Mouse (Mus musculus) limb, embryonic 10.5 days (tissue): ENCODE results near the gene Gm813. TPM values are rescaled to one million over a fixed set of nuclear protein-coding genes. Genes with fewer than 3 reads are reported as not detected.
"Not testable (repeated sequence)": the region's sequence is repeated elsewhere in the genome, so short reads cannot be mapped to it uniquely, and the experiment has no call there.

Source experiments
- DNase-seq: peaks from one replicate; pipeline ENCODE4 v3.0.0-alpha.2; 2017; ENCODE audit warnings: low spot score
- H3K27ac ChIP-seq: fragments of 300-500 bp; sonication (generic); 2 replicates; pipeline ENCODE4 v1.5.1; 2016; ENCODE audit warnings: mild to moderate bottlenecking
- H3K27me3 ChIP-seq: fragments of 300-500 bp; sonication (generic); 2 replicates; pipeline ENCODE4 v1.6.1; 2016; ENCODE audit warnings: low read depth, mild to moderate bottlenecking; ENCODE audit not compliant: poor library complexity, severe bottlenecking
- H3K36me3 ChIP-seq: fragments of 300-500 bp; sonication (generic); 2 replicates; pipeline ENCODE4 v1.6.1; 2016; ENCODE audit warnings: mild to moderate bottlenecking, moderate library complexity
- H3K4me1 ChIP-seq: fragments of 300-500 bp; sonication (generic); 2 replicates; pipeline ENCODE4 v1.6.1; 2016
- H3K4me3 ChIP-seq: fragments of 300-500 bp; sonication (generic); 2 replicates; pipeline ENCODE4 v1.5.1; 2016; ENCODE audit warnings: mild to moderate bottlenecking, moderate library complexity
- H3K9me3 ChIP-seq: fragments of 300-500 bp; sonication (generic); replicated peaks from 2 replicates; pipeline ENCODE4 v1.6.1; 2016; ENCODE audit warnings: mild to moderate bottlenecking
- WGBS: fragments of 180-500 bp; shearing (Covaris S2); methylation state at CpG from one replicate; pipeline ENCODE4 v1.1.7; 2016; 5-methylcytosine and 5-hydroxymethylcytosine counted together
- polyA plus RNA-seq: library from polyadenylated mRNA; unstranded; fragments of >200 nt; fragmentation: Nextera tagmentation; extraction: Ambion mirVana; gene quantifications from 2 replicates; pipeline ENCODE4 v1.2.1, GENCODE M21; 2016

Gene Gm813
- polyA plus RNA-seq: not detected in 2 replicates

DNA sequence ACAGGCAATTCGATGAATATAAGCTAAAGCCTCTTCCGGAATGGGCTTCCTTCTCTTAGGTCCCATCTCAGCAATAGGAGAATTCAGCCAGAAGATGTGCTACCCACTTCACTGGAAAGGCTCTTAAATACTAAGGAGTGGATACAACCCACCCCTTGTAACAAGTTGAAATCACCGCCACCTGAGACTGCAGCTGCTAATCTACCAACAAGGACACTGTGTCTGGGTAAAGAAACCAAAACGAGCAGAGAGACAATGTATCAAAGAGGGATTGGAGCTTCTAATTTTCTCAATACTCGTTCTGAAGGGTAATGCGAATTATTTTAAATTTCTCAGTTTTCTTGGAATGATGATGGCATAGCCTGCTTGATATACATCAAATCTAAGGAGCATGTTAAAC lies at the start of gene Gm813:
Gm813 (minus strand) TSS at position 101 of the 400 bp plus-strand sequence.
- Histone ChIP-seq H3K9me3 (no peaks in the 10 kb centered on the region), H3K27me3 (no peaks in the 10 kb centered on the region), H3K4me3 (no peak within 1 kb of the TSS), H3K4me1 (no peaks in the 10 kb centered on the region), H3K36me3 (no peaks in the 10 kb centered on the region), H3K27ac (no peak within 1 kb of the TSS)
- DNase-seq: no peak
- WGBS: 89% methylated on average over 6 of the region's 6 CpGs

DNA sequence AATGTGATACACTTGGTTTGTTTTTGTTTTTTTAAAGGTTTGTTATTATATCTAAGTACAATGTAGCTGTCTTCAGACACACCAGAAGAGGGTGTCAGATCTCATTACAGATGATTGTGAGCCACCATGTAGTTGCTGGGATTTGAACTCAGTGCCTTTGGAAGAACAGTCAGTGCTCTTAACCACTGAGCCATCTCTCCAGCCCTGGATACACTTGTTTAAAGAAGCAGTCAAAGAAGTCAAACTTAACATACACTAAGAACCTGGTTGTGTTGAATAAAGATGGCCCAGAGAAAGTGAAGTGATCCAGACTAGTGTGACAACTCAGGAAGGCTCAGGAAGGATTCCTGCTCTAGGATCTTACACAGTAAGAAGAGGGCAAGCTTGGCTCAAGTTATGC lies 48.4 kb upstream of the Gm813 start:
- H3K36me3 ChIP-seq, H3K9me3 ChIP-seq, H3K27me3 ChIP-seq, H3K4me3 ChIP-seq, H3K4me1 ChIP-seq, H3K27ac ChIP-seq, DNase-seq: not testable (repeated sequence)

DNA sequence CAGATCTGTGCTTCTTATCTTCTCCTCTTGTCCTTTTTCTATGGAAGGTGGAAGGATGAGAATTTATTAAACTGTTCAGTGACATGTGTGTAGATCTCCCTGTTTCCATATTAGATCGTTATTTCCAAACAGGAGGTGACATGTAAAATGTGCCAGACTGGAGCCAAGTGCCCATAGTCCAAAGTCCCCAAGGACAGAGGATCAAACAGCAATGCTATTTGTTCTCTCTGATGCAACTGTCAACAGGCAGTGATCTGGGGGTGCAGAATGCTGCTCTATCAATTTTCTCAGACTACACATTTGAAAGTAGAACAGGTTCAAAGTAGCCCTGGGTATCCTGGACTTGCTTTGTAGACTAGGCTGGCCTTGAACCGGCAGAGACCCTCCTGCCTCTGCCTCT lies 47.0 kb upstream of the Gm813 start:
- peak; percentile 11 for DNase-seq
- Histone ChIP-seq H3K4me3 (no peak overlapping the region), H3K36me3 (no peaks in the 10 kb centered on the region), H3K27ac (no peak overlapping the region), H3K9me3 (no peaks in the 10 kb centered on the region), H3K4me1 (no peaks in the 10 kb centered on the region), H3K27me3 (no peaks in the 10 kb centered on the region)
- WGBS: 88% methylated on average over 2 of the region's 2 CpGs

DNA sequence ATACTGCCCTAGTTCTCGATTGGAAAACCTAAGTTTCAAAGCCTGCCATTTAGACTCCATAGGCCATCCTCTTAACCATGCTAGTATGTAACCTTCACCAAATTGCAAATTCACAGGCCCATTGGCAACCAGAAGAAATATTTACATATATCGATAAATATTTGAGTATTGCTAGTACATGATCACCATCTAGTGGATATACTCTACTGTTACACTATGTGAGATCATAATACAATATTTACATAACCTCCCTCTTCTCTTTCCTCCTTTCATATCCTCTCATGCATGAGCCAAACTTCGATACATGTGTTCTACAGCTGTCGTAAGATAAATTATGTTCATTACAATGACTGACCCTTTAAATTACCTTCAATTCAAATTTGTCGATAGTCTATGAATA lies 46.2 kb upstream of the Gm813 start:
- H3K4me3 ChIP-seq: no peak overlapping the region
- 87% methylated on average over 5 of the region's 5 CpGs for WGBS
- no peaks in the 10 kb centered on the region for H3K9me3 ChIP-seq
- no peaks in the 10 kb centered on the region for H3K4me1 ChIP-seq
- H3K27me3 ChIP-seq: no peaks in the 10 kb centered on the region
- DNase-seq: no peak
- H3K36me3 ChIP-seq: no peaks in the 10 kb centered on the region
- no peak overlapping the region for H3K27ac ChIP-seq

DNA sequence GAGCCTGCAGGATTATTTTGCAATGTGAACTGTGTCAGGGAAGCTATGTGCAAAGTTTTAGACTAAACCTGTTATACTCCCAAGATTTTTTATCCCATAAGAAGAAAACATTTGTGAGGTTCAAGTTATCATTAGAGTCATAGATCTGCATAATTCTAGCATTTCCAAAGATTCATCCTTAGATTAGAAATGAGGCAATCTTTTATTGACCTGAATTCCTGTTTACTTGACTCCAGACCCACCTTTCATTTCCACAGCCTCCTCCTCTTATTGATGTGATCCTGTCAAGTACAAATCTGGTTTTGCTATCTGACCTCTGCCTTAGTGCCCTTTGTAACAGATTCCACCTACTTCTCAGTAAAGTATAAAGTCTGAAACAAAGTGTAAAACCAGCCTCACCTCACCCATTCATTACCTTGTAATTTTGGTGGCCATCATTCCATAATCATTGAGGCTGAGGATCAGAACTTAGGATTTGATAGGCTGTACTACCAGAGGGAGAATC lies 45.6 kb upstream of the Gm813 start:
- H3K4me1 ChIP-seq: no peaks in the 10 kb centered on the region
- H3K9me3 ChIP-seq: no peaks in the 10 kb centered on the region
- H3K36me3 ChIP-seq: no peaks in the 10 kb centered on the region
- no peaks in the 10 kb centered on the region for H3K27me3 ChIP-seq
- no peak overlapping the region for H3K4me3 ChIP-seq
- no peak for DNase-seq
- H3K27ac ChIP-seq: no peak overlapping the region

DNA sequence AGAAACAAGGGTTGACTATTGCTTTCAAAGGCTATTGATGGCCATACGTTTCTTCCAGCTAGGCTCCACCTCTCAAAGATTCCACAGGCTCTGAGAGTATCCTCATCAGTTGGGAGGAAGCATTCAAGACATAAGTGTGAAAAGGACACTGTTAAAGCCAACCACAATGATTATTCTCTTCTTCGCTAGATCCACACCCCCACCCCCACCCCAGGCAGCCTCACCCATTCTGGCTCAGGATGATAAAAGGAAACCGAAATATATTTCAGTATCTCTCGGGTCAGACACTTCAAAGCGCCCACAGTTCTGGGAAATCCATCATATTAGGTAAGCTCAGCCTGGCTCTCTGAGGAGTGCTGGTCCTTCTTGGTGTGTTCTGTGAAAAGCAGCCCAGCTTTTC lies 45.0 kb upstream of the Gm813 start:
- H3K4me1 ChIP-seq: no peaks in the 10 kb centered on the region
- WGBS: 79% methylated on average over 5 of the region's 5 CpGs
- H3K27me3 ChIP-seq: no peaks in the 10 kb centered on the region
- H3K4me3 ChIP-seq: no peak overlapping the region
- H3K36me3 ChIP-seq: no peaks in the 10 kb centered on the region
- no peaks in the 10 kb centered on the region for H3K9me3 ChIP-seq
- H3K27ac ChIP-seq: no peak overlapping the region
- DNase-seq: peak; percentile 21

DNA sequence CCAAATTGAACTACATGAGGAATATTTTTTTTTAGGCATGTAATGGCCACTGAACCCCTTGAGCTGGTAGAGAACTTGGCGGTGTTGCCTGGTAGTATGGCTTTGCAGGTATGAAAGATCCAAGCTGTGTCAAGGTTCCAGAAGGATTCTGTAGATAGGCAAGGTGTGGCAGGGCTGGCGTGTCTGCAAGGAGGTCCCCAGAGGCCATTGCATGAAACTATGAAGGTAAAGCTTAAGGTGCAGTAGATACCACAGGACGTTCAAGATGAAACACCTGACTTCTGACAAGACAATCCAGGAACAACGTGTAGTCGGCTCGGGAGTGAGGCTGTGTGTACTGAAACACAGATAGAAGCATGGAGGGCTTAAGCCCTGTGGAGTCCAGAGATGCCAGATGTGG lies 41.9 kb upstream of the Gm813 start:
- 90% methylated on average over 6 of the region's 6 CpGs for WGBS
- Histone ChIP-seq H3K4me1 (no peaks in the 10 kb centered on the region), H3K36me3 (no peaks in the 10 kb centered on the region), H3K27me3 (no peaks in the 10 kb centered on the region), H3K9me3 (no peaks in the 10 kb centered on the region), H3K4me3 (no peak overlapping the region), H3K27ac (no peak overlapping the region)
- DNase-seq: peak; percentile 19

DNA sequence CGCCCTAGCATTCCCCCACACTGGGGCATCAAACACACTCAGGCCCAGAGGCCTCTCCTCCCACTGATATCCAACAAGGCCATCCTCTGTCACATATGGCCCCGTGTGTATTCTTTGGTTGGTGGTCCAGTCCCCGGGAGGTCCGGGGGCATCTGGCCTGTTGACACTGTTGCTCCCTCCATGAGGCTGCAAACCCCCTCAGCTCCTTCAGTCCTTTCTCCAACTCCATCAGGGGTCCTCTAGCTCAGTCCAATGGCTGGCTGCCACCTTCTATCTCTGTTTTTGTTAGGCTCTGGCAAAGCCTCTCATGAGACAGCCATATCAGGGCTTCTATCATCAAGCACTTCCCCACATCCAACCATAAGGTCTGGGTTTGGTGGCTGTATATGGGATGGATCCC lies 39.7 kb upstream of the Gm813 start:
- no peaks in the 10 kb centered on the region for H3K36me3 ChIP-seq
- DNase-seq: peak; percentile 20
- no peak overlapping the region for H3K27ac ChIP-seq
- H3K27me3 ChIP-seq: no peaks in the 10 kb centered on the region
- no peaks in the 10 kb centered on the region for H3K9me3 ChIP-seq
- no peaks in the 10 kb centered on the region for H3K4me1 ChIP-seq
- H3K4me3 ChIP-seq: no peak overlapping the region
- WGBS: 93% methylated on average over 4 of the region's 4 CpGs

DNA sequence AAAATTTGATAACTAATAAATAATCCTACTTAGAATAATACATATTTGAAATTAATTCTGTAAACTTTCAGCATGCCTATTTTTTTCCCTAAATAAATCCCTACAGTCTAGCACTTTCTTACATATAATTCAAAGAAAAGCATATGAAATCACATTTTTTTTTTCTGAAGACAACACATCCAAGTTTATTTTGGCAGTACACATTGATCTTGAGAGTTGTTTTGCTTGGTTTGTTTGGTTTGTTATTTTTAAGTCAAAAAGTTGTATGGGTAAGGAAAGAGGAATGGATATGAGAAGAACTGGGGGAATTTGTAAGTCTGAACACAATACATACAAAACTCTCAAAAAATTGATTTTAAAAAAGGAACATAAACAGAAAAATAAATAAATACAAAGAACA lies 39.0 kb upstream of the Gm813 start:
- H3K9me3 ChIP-seq: no peaks in the 10 kb centered on the region
- H3K4me3 ChIP-seq: no peak overlapping the region
- H3K4me1 ChIP-seq: no peaks in the 10 kb centered on the region
- DNase-seq: no peak
- H3K27ac ChIP-seq: no peak overlapping the region
- H3K36me3 ChIP-seq: no peaks in the 10 kb centered on the region
- H3K27me3 ChIP-seq: no peaks in the 10 kb centered on the region

DNA sequence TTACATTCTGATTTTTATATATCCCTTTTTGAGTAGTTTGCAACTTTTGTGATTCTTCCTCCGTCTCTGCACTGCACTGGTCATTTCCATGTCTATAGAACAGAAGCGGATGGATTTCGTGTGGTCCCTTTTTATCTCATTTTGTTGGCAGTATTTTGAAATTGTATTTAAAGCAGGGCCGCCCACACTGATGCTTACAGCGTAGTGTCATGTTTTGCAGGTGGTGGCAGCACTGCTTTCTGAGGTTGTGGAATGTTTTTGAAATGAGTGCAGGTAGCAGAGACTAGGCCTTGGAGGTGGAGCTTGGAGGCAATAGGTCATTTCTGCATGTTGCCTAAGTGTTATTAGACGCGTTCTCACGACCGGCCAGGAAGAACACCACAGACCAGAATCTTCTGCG lies 33.2 kb upstream of the Gm813 start:
- H3K27me3 ChIP-seq: no peaks in the 10 kb centered on the region
- no peak overlapping the region for H3K4me3 ChIP-seq
- no peaks in the 10 kb centered on the region for H3K36me3 ChIP-seq
- WGBS: 94% methylated on average over 10 of the region's 10 CpGs
- no peaks in the 10 kb centered on the region for H3K9me3 ChIP-seq
- H3K4me1 ChIP-seq: no peaks in the 10 kb centered on the region
- DNase-seq: no peak
- no peak overlapping the region for H3K27ac ChIP-seq

DNA sequence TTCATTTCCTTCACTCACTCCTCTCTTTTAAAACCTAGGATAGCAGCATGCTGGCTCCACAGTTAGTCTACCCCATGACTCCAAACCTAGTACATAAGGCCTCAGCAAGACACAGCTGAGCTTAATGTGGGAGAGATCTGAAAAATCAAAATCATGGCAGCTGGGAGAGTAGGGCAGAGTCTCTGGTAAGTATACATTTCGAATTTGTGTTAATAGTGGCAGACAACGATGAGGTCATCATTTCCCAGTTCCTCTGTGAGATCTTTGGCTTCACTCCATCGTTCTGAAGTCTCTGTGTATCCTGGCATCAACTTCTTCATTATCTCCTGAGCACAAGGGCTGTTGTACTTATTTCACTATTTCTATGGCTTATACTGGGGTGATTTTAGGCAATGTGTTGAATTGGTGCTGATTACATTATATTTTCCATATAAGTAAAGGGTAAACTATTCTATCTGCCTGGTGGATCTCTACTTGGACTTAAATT lies 22.0 kb upstream of the Gm813 start, which contains the start of gene E330017A01Rik:
E330017A01Rik (minus strand) TSS at position 51 of the 487 bp plus-strand sequence.
- Histone ChIP-seq H3K4me1 (peaks cover 5% of the 10 kb centered on the region; the same call in 1 of the 2 replicates), H3K4me3 (no peak within 1 kb of the TSS), H3K36me3 (no peaks in the 10 kb centered on the region), H3K27me3 (no peaks in the 10 kb centered on the region), H3K9me3 (no peaks in the 10 kb centered on the region), H3K27ac (no peak within 1 kb of the TSS)
- no peak for DNase-seq
- 90% methylated on average over 3 of the region's 3 CpGs for WGBS

DNA sequence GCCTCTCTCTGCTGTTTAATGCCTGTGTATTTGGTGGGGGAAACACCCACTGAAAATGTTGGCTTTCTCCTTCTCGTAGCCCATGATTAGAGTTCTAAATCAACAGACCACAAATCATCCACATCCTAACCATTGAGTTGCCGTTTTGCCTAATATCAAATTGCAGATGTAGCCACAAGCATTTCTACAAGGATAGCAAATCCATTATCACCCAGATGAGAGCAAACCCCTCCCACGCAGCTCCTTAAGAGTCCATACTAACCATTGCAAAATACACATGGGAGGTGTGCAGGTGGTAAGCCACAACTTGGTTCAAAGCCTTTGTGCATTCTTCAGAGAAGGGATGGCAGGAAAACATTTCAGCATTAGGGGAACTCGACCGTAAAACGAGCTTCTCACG lies 21.2 kb upstream of the Gm813 start:
- Histone ChIP-seq H3K36me3 (no peaks in the 10 kb centered on the region), H3K27ac (no peak overlapping the region), H3K9me3 (no peaks in the 10 kb centered on the region), H3K4me1 (peaks cover 5% of the 10 kb centered on the region; the same call in 1 of the 2 replicates), H3K27me3 (no peaks in the 10 kb centered on the region), H3K4me3 (no peak overlapping the region)
- no peak for DNase-seq
- WGBS: 76% methylated on average over 7 of the region's 7 CpGs

DNA sequence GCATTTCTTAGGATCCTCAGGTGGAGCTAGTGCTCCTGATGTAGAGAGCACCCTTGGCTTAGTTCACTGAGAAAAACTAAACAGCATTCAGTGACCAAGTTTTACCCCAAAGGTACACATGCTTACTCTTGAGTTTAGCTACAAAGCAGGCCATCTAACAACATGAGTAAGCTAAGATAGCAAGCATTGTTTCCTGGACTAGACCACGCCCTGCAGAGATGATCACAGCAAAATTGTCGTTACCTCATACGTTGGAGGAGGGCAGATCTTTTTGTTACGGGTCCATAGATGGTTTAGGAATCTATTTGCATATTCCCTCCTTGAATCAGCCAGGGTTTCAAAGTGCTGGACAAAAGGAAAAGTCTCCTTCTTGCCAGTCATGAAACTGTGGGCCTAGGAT lies 20.7 kb upstream of the Gm813 start:
- Histone ChIP-seq H3K4me1 (peaks cover 5% of the 10 kb centered on the region; the same call in 1 of the 2 replicates), H3K27ac (no peak overlapping the region), H3K4me3 (no peak overlapping the region), H3K27me3 (no peaks in the 10 kb centered on the region), H3K9me3 (no peaks in the 10 kb centered on the region), H3K36me3 (no peaks in the 10 kb centered on the region)
- no peak for DNase-seq
- WGBS: 93% methylated on average over 4 of the region's 4 CpGs

DNA sequence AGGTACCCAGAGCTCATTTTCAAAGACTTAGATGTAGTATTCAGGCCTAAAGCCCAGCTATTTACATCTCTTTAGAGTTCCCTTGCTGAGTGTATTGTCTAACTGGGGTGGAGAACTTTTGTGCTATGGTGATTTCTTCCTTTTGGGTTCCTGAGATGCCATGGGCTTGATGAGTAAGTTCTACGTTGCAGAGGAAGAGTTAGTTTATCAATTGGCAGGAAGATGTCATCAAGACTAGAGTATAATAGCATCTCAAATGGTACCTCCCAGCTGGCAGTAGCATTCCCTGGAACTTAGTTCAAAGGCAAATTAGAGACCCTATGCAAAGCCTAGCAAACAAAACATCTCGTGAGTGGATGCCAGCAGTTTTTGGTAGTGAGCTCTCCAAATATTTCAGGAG lies 19.1 kb upstream of the Gm813 start:
- 60% methylated on average over 2 of the region's 2 CpGs for WGBS
- DNase-seq: no peak

More for the DNA sequence above, 19.1 kb upstream of the Gm813 start:
- Histone ChIP-seq H3K9me3 (no peaks in the 10 kb centered on the region), H3K27me3 (no peaks in the 10 kb centered on the region), H3K4me3 (no peak overlapping the region), H3K27ac (no peak overlapping the region), H3K4me1 (peaks cover 5% of the 10 kb centered on the region; the same call in 1 of the 2 replicates), H3K36me3 (no peaks in the 10 kb centered on the region)
